Mouse (Mus musculus) hematopoietic stem cell, adult 5-6 weeks (primary cell): ENCODE data around the gene Cbl. TPM values are rescaled to one million over a fixed set of nuclear protein-coding genes. Genes with fewer than 3 reads are reported as not detected.

Source experiments
- ATAC-seq, 2 experiments: fragments of 125-278 bp in 1 of 2; replicated peaks in 1 of 2; 2 replicates each; pipeline ENCODE4 v1.8.0; 2016 to 2017; ENCODE audit warnings: inconsistent platforms in 2 of 2, mild to moderate bottlenecking in 2 of 2, moderate number of reproducible peaks in 2 of 2, low read depth in 1 of 2, moderate TSS enrichment in 1 of 2; ENCODE audit not compliant: low FRiP score in 2 of 2, poor library complexity in 2 of 2, severe bottlenecking in 2 of 2, insufficient read depth in 1 of 2, low TSS enrichment in 1 of 2
- total RNA-seq: library from RNA; stranded (forward); fragments of 172-1452, 232-1000 nt; gene quantifications from 2 replicates; pipeline ENCODE4 v1.2.3, GENCODE M21; 2017

Cbl gene
- total RNA-seq, 1 experiment from 2014 or later, result 19.6 TPM

GRCm38 (mm10) chr9:44199580-44199979 lies 34.3 kb downstream of the Cbl start:
- no peak for ATAC-seq

GRCm38 (mm10) chr9:44199166-44199565 lies 34.7 kb downstream of the Cbl start:
- no peak for ATAC-seq

DNA sequence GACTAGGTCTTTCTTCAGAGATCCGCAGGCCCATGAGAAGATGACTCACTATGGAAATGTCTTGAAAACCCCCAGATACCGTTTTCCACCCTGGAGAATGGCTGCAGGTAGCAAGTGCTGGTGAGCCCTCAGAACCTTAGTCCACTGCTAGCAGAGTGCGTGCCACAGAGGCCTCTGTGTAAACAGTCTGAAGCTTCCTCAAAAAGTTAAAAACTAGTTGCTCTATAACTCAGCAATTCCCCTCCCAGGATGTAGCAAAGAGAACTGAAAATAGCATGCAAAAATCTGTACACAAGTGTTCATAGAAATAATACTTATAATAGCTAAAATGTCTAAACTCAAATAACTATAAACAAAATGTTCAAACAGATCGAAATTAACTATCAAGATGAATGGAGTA lies 37.5 kb downstream of the Cbl start:
- no peak for ATAC-seq

GRCm38 (mm10) chr9:44194000-44194399 lies 39.8 kb downstream of the Cbl start:
- ATAC-seq, result no peak

DNA sequence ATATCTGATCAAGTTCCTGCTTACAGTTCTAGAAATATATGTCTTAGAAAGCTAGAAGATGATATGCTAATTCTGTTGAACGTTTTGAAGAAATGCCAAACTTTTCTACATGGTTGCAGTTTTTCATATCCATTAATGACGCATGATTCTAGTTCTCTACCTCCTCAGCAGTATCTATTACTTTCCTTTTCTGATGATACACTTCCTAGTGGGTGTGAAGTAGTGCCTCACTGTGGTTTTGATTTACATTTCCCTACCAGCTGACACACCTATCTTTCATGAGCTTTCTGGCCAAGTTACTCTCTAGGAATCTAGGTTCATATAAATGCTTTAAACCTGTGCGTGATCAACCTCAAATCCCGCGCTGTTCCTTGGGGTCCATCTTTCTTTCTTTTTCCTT lies 41.1 kb downstream of the Cbl start:
- ATAC-seq, result no peak

DNA sequence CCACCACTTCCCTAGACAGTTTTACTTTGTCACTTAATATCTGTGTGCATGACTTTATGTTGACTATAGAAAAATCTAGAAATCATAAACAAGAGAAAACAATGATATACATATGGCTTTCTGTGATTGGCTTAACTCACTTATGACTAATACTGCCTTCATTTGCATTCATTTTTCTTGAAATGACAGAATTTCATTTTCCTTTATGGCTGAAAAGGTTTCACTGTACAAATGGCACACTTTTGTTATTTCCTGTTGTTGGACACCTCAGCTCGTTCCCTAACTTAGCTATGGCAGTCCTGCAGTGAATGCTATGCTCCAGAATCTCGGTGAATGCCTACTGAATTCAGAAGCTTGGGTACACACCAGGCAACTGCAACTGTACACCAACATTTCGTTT lies 41.5 kb downstream of the Cbl start:
- no peak for ATAC-seq

DNA sequence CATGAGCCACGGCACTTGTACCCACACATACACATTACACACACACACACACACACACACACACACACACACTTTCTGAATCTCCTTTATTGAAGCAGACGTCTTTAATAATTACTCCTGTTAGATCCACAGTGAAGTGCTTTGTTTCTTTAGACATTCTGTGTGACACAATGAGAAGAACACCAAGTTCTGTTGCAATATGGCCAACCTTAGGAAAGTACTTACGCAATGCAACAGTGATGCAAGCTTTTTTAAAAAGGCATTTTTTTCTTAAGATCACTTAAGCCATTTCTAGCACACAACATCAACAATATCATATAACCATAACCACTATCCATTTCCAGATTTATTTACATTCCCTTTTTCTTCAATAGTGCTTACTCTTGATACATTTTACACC lies 42.7 kb downstream of the Cbl start:
- no peak; a peak in 1 of 4 replicates for ATAC-seq

- ATAC-seq, result no peak
These were observed 45.6 kb downstream of the Cbl start for GRCm38 (mm10) chr9:44188223-44188622.

GRCm38 (mm10) chr9:44182260-44182659 lies 51.6 kb downstream of the Cbl start:
- peak; percentile 46 to 66; a peak in 3 of 4 replicates for ATAC-seq

GRCm38 (mm10) chr9:44181537-44181936 lies 52.3 kb downstream of the Cbl start:
- ATAC-seq, result no peak

- ATAC-seq, result no peak
These were observed 55.0 kb downstream of the Cbl start for GRCm38 (mm10) chr9:44178811-44179210.

DNA sequence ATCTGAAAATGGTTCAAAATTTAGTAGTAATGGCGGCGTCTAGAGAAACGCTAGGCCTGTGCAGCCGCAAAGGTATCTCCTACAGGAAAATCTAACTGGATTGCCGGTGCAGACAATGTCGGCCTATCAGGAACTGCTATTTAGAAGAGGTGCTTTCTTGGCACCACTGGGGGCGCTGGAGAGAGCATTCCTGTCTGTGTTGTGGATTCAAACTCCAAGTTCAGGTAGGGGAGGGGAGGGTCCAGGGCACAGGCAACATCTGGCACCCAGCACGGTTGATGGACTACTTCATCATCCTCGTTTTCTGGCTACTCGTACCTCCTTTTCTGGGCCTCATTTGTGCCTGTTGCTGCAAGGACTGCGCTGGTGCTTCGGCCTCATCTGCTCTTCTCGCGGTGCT lies 55.5 kb downstream of the Cbl start:
- no peak for ATAC-seq

DNA sequence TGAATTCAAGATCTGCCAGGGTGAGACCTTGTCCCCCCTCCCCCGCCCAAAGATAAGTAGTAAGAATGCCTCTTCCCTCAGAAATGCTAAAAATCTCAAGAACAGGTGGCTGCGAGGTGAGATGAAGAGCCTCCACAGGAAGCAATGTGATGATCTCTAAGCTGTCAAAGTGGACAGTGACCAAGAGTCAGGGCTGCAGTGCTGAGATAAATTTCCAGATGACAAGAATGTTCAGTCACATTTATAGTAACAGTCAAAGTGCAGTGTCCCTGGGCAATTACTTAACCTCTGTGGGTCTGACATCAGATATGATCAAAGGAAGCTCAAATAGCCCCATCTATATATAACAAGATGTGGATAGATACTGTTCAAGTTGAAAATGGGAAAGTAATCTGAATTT lies 56.4 kb downstream of the Cbl start:
- ATAC-seq, result no peak

- peak; percentile 49 to 56; a peak in 3 of 4 replicates for ATAC-seq
These were observed 57.9 kb downstream of the Cbl start for GRCm38 (mm10) chr9:44175957-44176356.

GRCm38 (mm10) chr9:44175556-44175955 lies 58.3 kb downstream of the Cbl start:
- ATAC-seq, result peak; percentile 32 to 46; a peak in 3 of 4 replicates

DNA sequence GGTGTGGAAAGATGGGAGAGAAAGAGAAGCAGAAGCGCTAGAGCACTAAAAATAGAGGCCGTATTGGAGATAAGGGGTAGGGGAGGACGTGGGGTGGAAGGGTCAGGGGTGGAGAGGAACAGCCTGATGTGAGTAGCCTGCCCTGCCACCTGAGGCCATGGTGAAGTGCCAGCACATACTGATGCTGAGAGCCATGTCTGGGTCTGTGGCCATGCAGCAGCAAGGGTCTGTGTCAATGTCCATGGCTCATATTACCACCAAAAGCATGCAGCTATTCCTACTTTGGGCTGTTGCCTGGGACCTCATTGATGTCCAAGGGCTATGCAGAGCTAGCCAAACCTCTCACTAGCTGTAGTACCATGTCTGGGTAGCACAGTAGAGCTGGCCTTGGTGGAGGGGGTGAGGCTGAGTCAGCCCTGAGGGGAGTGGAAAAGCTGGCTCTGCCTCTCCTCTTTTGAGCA lies 63.1 kb downstream of the Cbl start:
- ATAC-seq, result no peak

GRCm38 (mm10) chr9:44168931-44169330 lies 64.9 kb downstream of the Cbl start:
- ATAC-seq, result no peak

DNA sequence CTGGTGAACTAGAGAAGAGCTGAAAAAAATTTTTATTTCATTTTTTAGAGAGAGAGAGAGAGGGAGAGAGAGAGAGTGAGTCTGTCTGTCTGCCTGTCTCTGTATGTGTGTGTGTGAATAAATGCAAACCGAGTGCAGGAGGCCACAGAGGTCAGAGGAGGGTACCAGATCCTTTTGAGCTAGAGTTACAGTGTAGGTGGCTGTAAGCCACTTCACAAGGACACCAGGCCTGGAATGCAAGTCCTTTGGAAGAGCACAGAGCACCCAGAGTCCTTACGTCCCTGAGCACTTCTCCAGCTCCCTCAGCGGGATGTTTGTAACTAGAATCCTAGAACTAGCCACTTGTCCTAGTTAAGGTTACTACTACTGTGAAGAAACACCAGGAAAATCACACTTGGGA lies 74.0 kb downstream of the Cbl start:
- no peak for ATAC-seq

DNA sequence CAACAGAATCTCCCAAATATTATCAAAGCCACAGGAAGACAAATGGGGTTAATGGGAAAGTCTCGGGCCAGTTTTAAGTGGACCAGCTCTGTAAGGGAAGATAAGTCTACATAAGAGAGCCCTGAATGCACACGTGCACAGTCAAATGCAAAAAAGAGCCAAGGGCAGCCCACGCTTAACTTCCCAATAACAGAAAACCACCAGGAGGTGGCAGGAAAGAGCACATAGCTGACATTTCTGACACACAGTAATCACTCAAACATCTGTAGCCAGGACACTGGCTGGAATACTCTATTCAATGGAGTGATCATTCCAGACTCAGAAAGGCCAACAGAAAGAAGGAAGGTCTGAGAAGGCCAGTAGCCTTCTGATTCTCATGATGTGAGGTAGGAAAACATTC lies 86.6 kb downstream of the Cbl start:
- ATAC-seq, result peak in 1 of 2 experiments; percentile 42; a peak in 1 of 4 replicates

- ATAC-seq, result no peak
These were observed 89.2 kb downstream of the Cbl start for GRCm38 (mm10) chr9:44144718-44145060.
